Mouse (Mus musculus) stomach, postnatal 0 days (tissue): Measurements from ENCODE around the gene Olfr183. TPM values are rescaled to one million over a fixed set of nuclear protein-coding genes. Genes with fewer than 3 reads are reported as not detected.
"Not testable (repeated sequence)": the region's sequence is repeated elsewhere in the genome, so short reads cannot be mapped to it uniquely, and the experiment has no call there.

Experiments
- ATAC-seq: fragments of 200-750 bp; cut with Nextera tagmentation; 2 replicates; pipeline ENCODE4 v1.8.0; 2017; ENCODE audit not compliant: low FRiP score, low TSS enrichment
- DNase-seq: peaks from one replicate; pipeline ENCODE4 v3.0.0-alpha.2; 2016; ENCODE audit warnings: low spot score
- H3K27ac ChIP-seq: fragments of 300-500 bp; sonication (generic); replicated peaks from 2 replicates; pipeline ENCODE4 v1.5.1; 2014; ENCODE audit warnings: mild to moderate bottlenecking, control low read depth
- H3K27me3 ChIP-seq: fragments of 300-500 bp; sonication (generic); 2 replicates; pipeline ENCODE4 v1.6.1; 2014; ENCODE audit warnings: low read length; ENCODE audit not compliant: control insufficient read depth, insufficient read depth
- H3K36me3 ChIP-seq: fragments of 300-500 bp; sonication (generic); 2 replicates; pipeline ENCODE4 v1.6.1; 2014; ENCODE audit warnings: low read length, mixed read lengths; ENCODE audit not compliant: control insufficient read depth, insufficient read depth
- H3K4me1 ChIP-seq: fragments of 300-500 bp; sonication (generic); replicated peaks from 2 replicates; pipeline ENCODE4 v1.6.1; 2014; ENCODE audit warnings: antibody characterized with exemption; ENCODE audit not compliant: control insufficient read depth, insufficient read depth
- H3K4me2 ChIP-seq: fragments of 300-500 bp; sonication (generic); replicated peaks from 2 replicates; pipeline ENCODE4 v1.6.1; 2014; ENCODE audit warnings: low read depth, mild to moderate bottlenecking, control low read depth, moderate library complexity
- H3K4me3 ChIP-seq: fragments of 300-500 bp; sonication (generic); 2 replicates; pipeline ENCODE4 v1.5.1; 2014; ENCODE audit warnings: low read depth, low read length, control low read depth
- H3K9ac ChIP-seq: fragments of 300-500 bp; sonication (generic); 2 replicates; pipeline ENCODE4 v1.6.1; 2014; ENCODE audit warnings: mild to moderate bottlenecking, low read length, control low read depth, mixed read lengths
- H3K9me3 ChIP-seq: fragments of 300-500 bp; sonication (generic); 2 replicates; pipeline ENCODE4 v1.6.1; 2016; ENCODE audit warnings: low read length; ENCODE audit not compliant: control insufficient read depth
- CTCF ChIP-seq: IDR thresholded peaks from 2 replicates; pipeline ENCODE4 v1.5.1; 2016; ENCODE audit warnings: antibody characterized with exemption, low read depth, mild to moderate bottlenecking, moderate library complexity
- EP300 ChIP-seq: optimal IDR thresholded peaks from 2 replicates; pipeline ENCODE3; 2016; ENCODE audit warnings: antibody characterized with exemption
- WGBS: fragments of 180-500 bp; shearing (Covaris S2); extraction: QIAGEN DNeasy Blood & Tissue Kit; methylation state at CpG from one replicate; pipeline ENCODE4 v1.1.7; 2014; 5-methylcytosine and 5-hydroxymethylcytosine counted together
- polyA plus RNA-seq: library from polyadenylated mRNA; unstranded; fragments of >200 nt; fragmentation: Nextera tagmentation; extraction: Ambion mirVana; gene quantifications from 2 replicates; pipeline ENCODE4 v1.2.1, GENCODE M21; 2015

Olfr183 gene
- polyA plus RNA-seq, 1 experiment from 2014 or later, result not detected

DNA sequence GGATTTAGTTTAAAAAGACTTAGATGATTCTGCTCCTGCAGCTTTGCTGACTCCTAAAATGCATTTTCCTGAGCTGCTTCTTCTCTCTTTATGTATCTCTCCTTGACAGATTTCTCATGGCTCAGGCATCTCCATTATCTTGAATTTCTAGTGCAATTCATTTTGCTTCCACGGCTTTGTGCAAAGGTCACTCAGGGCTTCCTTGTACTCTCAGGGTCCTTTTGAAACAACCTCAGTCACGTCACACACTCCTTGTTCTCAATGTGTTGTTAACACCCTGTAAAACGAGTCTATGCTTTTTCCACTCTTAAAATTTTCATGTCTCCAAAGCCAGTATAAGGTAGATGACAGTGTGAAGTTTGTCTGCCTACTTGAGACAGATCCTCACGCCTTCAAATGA is 52.4 kb downstream of the Olfr183 start:
- no peak for TF ChIP-seq CTCF
- TF ChIP-seq EP300, result no peak
- Histone ChIP-seq H3K27me3 (no peaks in the 10 kb centered on the region), H3K27ac (no peak overlapping the region), H3K4me1 (no peaks in the 10 kb centered on the region), H3K9me3 (no peaks in the 10 kb centered on the region), H3K36me3 (no peaks in the 10 kb centered on the region), H3K4me2 (no peak overlapping the region), H3K9ac (no peak overlapping the region), H3K4me3 (no peak overlapping the region)
- 59% methylated on average over 4 of the region's 4 CpGs for WGBS
- ATAC-seq (no peak), DNase-seq (no peak)

DNA sequence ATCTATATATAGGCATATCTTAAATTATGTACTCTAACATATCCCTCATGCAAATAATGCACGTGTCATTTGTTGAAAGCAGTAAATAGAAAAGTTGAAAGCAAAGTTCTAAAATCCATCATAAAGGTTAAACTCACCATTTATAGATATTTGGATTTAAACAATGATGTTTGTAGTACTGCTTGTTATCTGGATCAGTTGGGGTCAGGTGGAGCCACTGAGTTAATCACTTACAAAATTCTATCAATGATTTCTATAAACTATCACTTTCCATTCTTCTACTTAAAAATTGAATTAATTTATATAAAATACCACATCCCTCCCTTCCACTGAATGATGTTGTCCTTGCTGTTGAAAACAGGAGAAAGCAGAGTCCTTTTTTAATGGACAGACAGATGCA is 53.7 kb downstream of the Olfr183 start:
- 69% methylated on average over 1 of the region's 1 CpGs for WGBS
- TF ChIP-seq CTCF, result no peak
- TF ChIP-seq EP300, result no peak
- DNase-seq, result no peak
- no peaks in the 10 kb centered on the region for H3K9me3 ChIP-seq
- H3K9ac ChIP-seq, result no peak overlapping the region
- no peak for ATAC-seq
- H3K4me1 ChIP-seq, result no peaks in the 10 kb centered on the region
- no peak overlapping the region for H3K4me2 ChIP-seq
- H3K27me3 ChIP-seq, result no peaks in the 10 kb centered on the region
- no peaks in the 10 kb centered on the region for H3K36me3 ChIP-seq
- H3K27ac ChIP-seq, result no peak overlapping the region
- H3K4me3 ChIP-seq, result no peak overlapping the region

DNA sequence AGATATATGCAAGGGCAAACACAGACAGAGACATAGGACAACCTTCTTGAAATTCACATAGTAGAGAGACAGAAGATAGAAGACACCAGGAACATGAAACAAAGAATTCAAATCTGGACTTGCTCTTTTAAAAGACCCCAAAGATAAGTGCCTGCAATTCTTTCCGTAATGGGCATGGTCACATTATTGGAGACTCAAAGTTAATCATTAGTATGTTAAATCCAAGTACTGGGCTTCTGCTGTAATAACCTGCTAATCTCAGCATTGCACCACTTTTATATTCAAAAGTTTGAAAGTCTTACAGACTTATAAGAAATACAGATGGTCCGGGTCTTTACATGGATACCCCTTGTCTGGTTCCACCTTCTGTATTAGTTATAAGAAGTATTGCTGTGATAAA is 54.1 kb downstream of the Olfr183 start:
- not testable (repeated sequence) for H3K4me2 ChIP-seq, ATAC-seq, H3K4me3 ChIP-seq, H3K9me3 ChIP-seq, H3K9ac ChIP-seq, H3K27me3 ChIP-seq, H3K36me3 ChIP-seq, H3K4me1 ChIP-seq, DNase-seq, H3K27ac ChIP-seq
- 87% methylated on average over 2 of the region's 2 CpGs for WGBS

Other genes starting within 250 kb of the Olfr183 start
- not detected in 2 replicates for gene Olfr172, start 232.2 kb upstream of the Olfr183 start, polyA plus RNA-seq
- gene Olfr173, start 195.1 kb upstream of the Olfr183 start, polyA plus RNA-seq, result not detected in 2 replicates
- not detected in 2 replicates for gene Olfr175-ps1, start 168.6 kb upstream of the Olfr183 start, polyA plus RNA-seq
- gene Olfr177, start 120.6 kb upstream of the Olfr183 start, polyA plus RNA-seq, result not detected in 2 replicates
- gene Olfr178, start 103.3 kb upstream of the Olfr183 start, polyA plus RNA-seq, result not detected in 2 replicates
- gene Olfr181, start 66.6 kb upstream of the Olfr183 start, polyA plus RNA-seq, result not detected in 2 replicates
- not detected in 2 replicates for gene Olfr180, start 66.0 kb upstream of the Olfr183 start, polyA plus RNA-seq
- not detected in 2 replicates for gene Olfr186, start 34.9 kb downstream of the Olfr183 start, polyA plus RNA-seq
- gene Olfr187, start 44.4 kb downstream of the Olfr183 start, polyA plus RNA-seq, result not detected in 2 replicates
- not detected in 2 replicates for gene Olfr190, start 82.6 kb downstream of the Olfr183 start, polyA plus RNA-seq
- not detected in 2 replicates for gene Olfr191, start 94.5 kb downstream of the Olfr183 start, polyA plus RNA-seq
- gene Olfr193, start 116.5 kb downstream of the Olfr183 start, polyA plus RNA-seq, result not detected in 2 replicates
- not detected in 2 replicates for gene Olfr194, start 125.7 kb downstream of the Olfr183 start, polyA plus RNA-seq
- not detected in 2 replicates for gene Olfr195, start 151.7 kb downstream of the Olfr183 start, polyA plus RNA-seq
- not detected in 2 replicates for gene Olfr196, start 175.1 kb downstream of the Olfr183 start, polyA plus RNA-seq
- gene Olfr198, start 208.2 kb downstream of the Olfr183 start, polyA plus RNA-seq, result not detected in 2 replicates
- gene Olfr199, start 224.4 kb downstream of the Olfr183 start, polyA plus RNA-seq, result not detected in 2 replicates